Mouse (Mus musculus) bone marrow macrophage, adult 2 months (primary cell): ENCODE results near the gene Ciao1.

Experiments
- CTCF ChIP-seq: IDR thresholded peaks from 2 replicates; pipeline ENCODE4 v1.5.1; 2012; ENCODE audit warnings: low read depth, mild to moderate bottlenecking, low read length, moderate library complexity
- POLR2A ChIP-seq: IDR thresholded peaks from 2 replicates; pipeline ENCODE4 v1.6.1; 2012; ENCODE audit warnings: mild to moderate bottlenecking, low read depth, low read length, borderline replicate concordance

- TF ChIP-seq CTCF: no peak
- no peak for TF ChIP-seq POLR2A
Measured at GRCm38 (mm10) chr2:127267854-127268253, 20.2 kb upstream of the Ciao1 start.
